Mouse (Mus musculus) heart, adult 18-20 months (tissue): ENCODE measurements around the gene Cenpk. TPM values are rescaled to one million over a fixed set of nuclear protein-coding genes. Genes with fewer than 3 reads are reported as not detected.

Experiments used
- total RNA-seq, 2 experiments: library from RNA; stranded (reverse); gene quantifications; 2 replicates each; pipeline ENCODE4 v1.2.3; 2021

Cenpk gene
- total RNA-seq, 2 experiments from 2014 or later = 0.77 TPM; not detected in 1

Other genes starting within 250 kb of the Cenpk start
- 10 to 100 TPM; 11.2 to 14.9 TPM for gene Nln, start 119.0 kb upstream of the Cenpk start, total RNA-seq
- under 1 TPM; 0.82 to 0.87 TPM for gene Sgtb, start 118.9 kb upstream of the Cenpk start, total RNA-seq
- 10 to 100 TPM; 35.3 to 36.1 TPM for gene Trappc13, start 50.1 kb upstream of the Cenpk start, total RNA-seq
- gene Trim23, start 49.8 kb upstream of the Cenpk start, total RNA-seq = 10 to 100 TPM; 22.4 to 24.5 TPM
- gene Ppwd1, start 232 bp downstream of the Cenpk start, total RNA-seq = 1 to 10 TPM; 6.2 to 7.1 TPM
- 1 to 10 TPM; 1.5 to 3.7 TPM for gene Adamts6, start 59.2 kb downstream of the Cenpk start, total RNA-seq